Mouse (Mus musculus) megakaryocyte, embryonic 14.5 days (primary cell): ENCODE data around the gene H2al1f.

Experiments used
- FLI1 ChIP-seq: IDR thresholded peaks from 2 replicates; pipeline ENCODE4 v1.6.1; 2012; ENCODE audit warnings: low read length, inconsistent platforms, mixed read lengths
- GATA1 ChIP-seq: IDR thresholded peaks from 3 replicates; pipeline ENCODE4 v1.6.1; 2012; ENCODE audit warnings: mixed read lengths, low read length, inconsistent platforms, borderline replicate concordance

GRCm38 (mm10) chrX:11345762-11346161 lies 30.8 kb downstream of the H2al1f start:
- TF ChIP-seq GATA1: no peak
- TF ChIP-seq FLI1: no peak
